Mouse (Mus musculus) ES-Bruce4 (cell line): ENCODE measurements around the gene Carf. TPM values are rescaled to one million over a fixed set of nuclear protein-coding genes. Genes with fewer than 3 reads are reported as not detected.

Experiments used
- H3K27ac ChIP-seq: 2 replicates; pipeline ENCODE4 v1.5.1; 2012; ENCODE audit warnings: low read length, inconsistent platforms; ENCODE audit not compliant: insufficient read depth
- H3K27me3 ChIP-seq: 2 replicates; pipeline ENCODE4 v1.6.1; 2012; ENCODE audit warnings: mild to moderate bottlenecking, low read length, inconsistent platforms; ENCODE audit not compliant: control insufficient read depth, poor library complexity, insufficient read depth, severe bottlenecking
- H3K36me3 ChIP-seq: 2 replicates; pipeline ENCODE4 v1.6.1; 2012; ENCODE audit warnings: inconsistent platforms, mild to moderate bottlenecking, low read length, moderate library complexity; ENCODE audit not compliant: control insufficient read depth, poor library complexity, insufficient read depth, severe bottlenecking
- H3K4me1 ChIP-seq: one replicate; pipeline ENCODE4 v1.8.1; 2011; ENCODE audit warnings: low read length; ENCODE audit not compliant: control insufficient read depth, insufficient read depth
- H3K4me3 ChIP-seq: 2 replicates; pipeline ENCODE4 v1.5.1; 2011; ENCODE audit warnings: low read depth, mild to moderate bottlenecking, low read length
- H3K9ac ChIP-seq: 2 replicates; pipeline ENCODE4 v1.6.1; 2012; ENCODE audit warnings: low read depth, mild to moderate bottlenecking, inconsistent platforms; ENCODE audit not compliant: poor library complexity, severe bottlenecking
- H3K9me3 ChIP-seq: replicated peaks from 2 replicates; pipeline ENCODE4 v1.6.1; 2012; ENCODE audit warnings: mild to moderate bottlenecking, low read length, inconsistent platforms; ENCODE audit not compliant: control insufficient read depth, poor library complexity, insufficient read depth, severe bottlenecking
- CTCF ChIP-seq: IDR thresholded peaks from one replicate; pipeline ENCODE4 v1.8.1; 2011; ENCODE audit warnings: low read depth, low read length
- EP300 ChIP-seq: IDR thresholded peaks from 2 replicates; pipeline ENCODE4 v1.6.1; 2011; ENCODE audit warnings: low read depth, low read length; ENCODE audit not compliant: insufficient read depth
- POLR2A ChIP-seq: IDR thresholded peaks from one replicate; pipeline ENCODE4 v1.8.1; 2011; ENCODE audit warnings: low read length; ENCODE audit not compliant: insufficient read depth
- polyA plus RNA-seq: library from polyadenylated mRNA; stranded (reverse); fragments of >200 nt; gene quantifications from 2 replicates; pipeline ENCODE4 v1.2.4, GENCODE M21; 2011; ENCODE audit warnings: low read depth; ENCODE audit not compliant: missing spikeins, insufficient read depth, insufficient read length

Carf gene
- polyA plus RNA-seq, 1 experiment, result 24.8 TPM

DNA sequence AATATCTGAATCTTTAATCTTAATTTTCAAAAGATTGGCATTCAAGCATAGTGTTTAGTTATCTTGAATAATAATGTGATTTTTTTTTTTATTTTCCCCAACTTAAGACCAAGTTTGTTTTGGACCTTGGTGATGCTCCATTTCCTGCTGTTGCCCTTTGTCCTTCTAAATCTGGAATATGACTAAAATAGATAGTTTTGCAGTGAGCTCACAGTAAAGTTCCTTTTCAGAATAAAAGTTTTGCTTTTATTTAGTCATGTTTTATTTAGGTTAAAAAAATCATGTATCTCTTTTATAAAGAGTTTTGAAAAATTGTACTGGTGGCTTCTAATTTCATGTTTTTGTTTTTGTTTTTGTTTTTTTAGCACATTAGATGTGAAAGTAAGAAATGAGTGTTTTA lies 90.4 kb downstream of the Carf start:
- H3K9ac ChIP-seq, result no peak overlapping the region
- no peak overlapping the region for H3K4me3 ChIP-seq
- no peaks in the 10 kb centered on the region for H3K9me3 ChIP-seq
- no peaks in the 10 kb centered on the region for H3K4me1 ChIP-seq
- H3K27ac ChIP-seq, result no peak overlapping the region
- H3K36me3 ChIP-seq, result no peaks in the 10 kb centered on the region; the same call in 1 of the 2 replicates
- TF ChIP-seq CTCF (no peak), POLR2A (no peak), EP300 (no peak)
- no peaks in the 10 kb centered on the region for H3K27me3 ChIP-seq

DNA sequence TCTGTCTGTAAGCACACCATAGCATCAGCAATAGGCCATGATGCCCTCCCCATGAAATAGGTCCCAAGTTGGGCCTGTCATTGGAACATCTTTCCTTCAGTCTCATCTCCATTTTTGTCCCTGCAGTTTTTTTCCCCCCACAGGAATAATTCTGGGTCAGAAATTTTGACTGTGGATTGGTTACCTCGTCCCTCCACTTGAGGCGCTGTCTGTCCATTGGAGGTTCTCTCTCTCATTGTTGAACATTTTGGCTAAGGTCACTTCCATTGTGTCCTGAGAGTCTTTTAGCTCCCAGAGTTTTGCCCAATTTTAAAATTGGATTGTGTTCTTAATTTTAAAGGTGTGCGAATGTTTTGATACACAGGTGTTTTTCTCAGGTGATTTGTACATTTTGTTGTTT lies 98.8 kb downstream of the Carf start:
- Histone ChIP-seq H3K27me3 (no peaks in the 10 kb centered on the region), H3K36me3 (peaks cover 5% of the 10 kb centered on the region; the same call in 1 of the 2 replicates), H3K4me1 (no peaks in the 10 kb centered on the region), H3K9me3 (no peaks in the 10 kb centered on the region), H3K9ac (no peak overlapping the region), H3K27ac (no peak overlapping the region), H3K4me3 (no peak overlapping the region)
- TF ChIP-seq POLR2A, result no peak
- no peak for TF ChIP-seq EP300
- no peak for TF ChIP-seq CTCF

DNA sequence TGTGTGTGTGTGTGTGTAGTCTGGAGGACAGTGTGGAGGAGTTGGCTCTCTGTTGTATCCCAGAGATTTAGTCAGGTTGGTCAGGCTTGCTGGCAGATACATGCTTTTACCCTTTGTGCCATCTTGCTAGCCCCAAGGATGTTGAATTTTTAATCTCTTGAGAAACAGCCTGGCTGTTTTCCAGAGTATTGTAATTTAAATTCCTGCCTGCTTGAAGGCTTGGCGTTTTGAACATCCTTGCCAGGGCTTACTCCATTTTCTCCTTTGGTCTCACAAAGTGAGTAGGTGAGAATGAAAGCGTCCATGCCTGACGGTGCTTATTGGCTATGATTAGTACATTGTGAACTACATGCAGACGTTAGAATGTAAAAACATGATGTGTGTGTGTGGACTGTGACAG lies 101.0 kb downstream of the Carf start:
- Histone ChIP-seq H3K27ac (no peak overlapping the region), H3K4me1 (no peaks in the 10 kb centered on the region), H3K4me3 (no peak overlapping the region), H3K36me3 (peaks cover 9% of the 10 kb centered on the region), H3K9me3 (no peaks in the 10 kb centered on the region), H3K9ac (no peak overlapping the region), H3K27me3 (no peaks in the 10 kb centered on the region)
- TF ChIP-seq CTCF (no peak), POLR2A (no peak), EP300 (no peak)

Other genes with a start within 250 kb of the Carf start
- 18.9 and 19.8 TPM in 2 replicates for gene Fam117b, start 185.2 kb upstream of the Carf start, polyA plus RNA-seq
- 0.48 and 1.2 TPM in 2 replicates for gene Ica1l, start 55.1 kb upstream of the Carf start, polyA plus RNA-seq
- 81.4 and 85.9 TPM in 2 replicates for gene Wdr12, start 398 bp downstream of the Carf start, polyA plus RNA-seq
- gene Nbeal1, start 82.4 kb downstream of the Carf start, polyA plus RNA-seq, result 42.0 and 44.0 TPM in 2 replicates
- 25.2 and 26.2 TPM in 2 replicates for gene Cyp20a1, start 245.1 kb downstream of the Carf start, polyA plus RNA-seq